Mouse (Mus musculus): Measurements from ENCODE around the gene Gpr3. TPM values are rescaled to one million over a fixed set of nuclear protein-coding genes. Genes with fewer than 3 reads are reported as not detected.
A peak's percentile ranks its signal among the peaks of the same experiment; 100 is the strongest.

Gpr3 gene
- total and polyA plus RNA-seq, 2 experiments from 2014 or later: 4.5 to 10.8 TPM

DNA sequence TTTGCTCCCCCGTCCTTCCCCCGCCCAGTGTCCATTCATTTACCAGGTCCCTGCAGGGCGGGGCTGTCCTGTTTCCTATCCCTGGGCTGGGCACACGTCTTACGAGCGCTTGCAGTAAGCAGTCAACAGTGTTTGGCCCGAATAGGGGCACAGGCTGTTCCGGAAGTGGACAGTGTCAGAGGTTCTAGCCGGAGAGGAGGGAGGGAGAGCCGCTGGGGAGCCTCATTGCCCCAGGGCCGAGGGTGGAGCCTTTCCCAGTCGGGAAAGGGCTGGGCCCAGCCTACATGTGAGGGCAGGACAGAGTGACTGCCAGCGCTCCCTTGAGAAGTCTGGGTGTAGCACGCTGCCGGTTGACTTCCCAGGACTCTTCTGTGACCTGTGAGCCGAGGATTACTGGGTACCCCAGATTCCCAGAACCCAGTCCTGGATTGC lies 28.2 kb upstream of the Gpr3 start, which contains the start of gene Map3k6:
Gene Map3k6 (plus strand): TSS at position 329 of the 432 bp plus-strand sequence.
- Histone ChIP-seq H3K9me3 (ENCODE audit: low read length) (no peaks in the 10 kb centered on the region), H3K9ac (replicated peaks; ENCODE audit: low read length, poor library complexity, severe bottlenecking) (peak within 1 kb of the TSS; percentile 40), H3K36me3 (ENCODE audit: insufficient read depth, low read length) (no peaks in the 10 kb centered on the region), H3K4me3 (ENCODE audit: low read depth, low read length) (peak within 1 kb of the TSS; percentile 49), H3K4me1 (ENCODE audit: insufficient read depth, low read length) (0 out of 2 replicates have a peak, but pooled peaks cover 4% of the 10 kb centered on the region), H3K27ac (ENCODE audit: low read depth, low read length) (peak within 1 kb of the TSS; percentile 2; the same call in 1 of the 2 replicates), H3K27me3 (ENCODE audit: insufficient read depth, low read length) (peaks cover 36% of the 10 kb centered on the region; the same call in 1 of the 2 replicates), H3K4me2 (ENCODE audit: low read depth, low read length, poor library complexity, severe bottlenecking) (peak within 1 kb of the TSS; percentile 79)
- ATAC-seq (ENCODE audit: low FRiP score) (no peak), DNase-seq (ENCODE audit: low spot score) (no peak)
- WGBS: 11% methylated on average over 16 of the region's 16 CpGs
- TF ChIP-seq CTCF (IDR thresholded peaks at IDR 0.05): no peak

DNA sequence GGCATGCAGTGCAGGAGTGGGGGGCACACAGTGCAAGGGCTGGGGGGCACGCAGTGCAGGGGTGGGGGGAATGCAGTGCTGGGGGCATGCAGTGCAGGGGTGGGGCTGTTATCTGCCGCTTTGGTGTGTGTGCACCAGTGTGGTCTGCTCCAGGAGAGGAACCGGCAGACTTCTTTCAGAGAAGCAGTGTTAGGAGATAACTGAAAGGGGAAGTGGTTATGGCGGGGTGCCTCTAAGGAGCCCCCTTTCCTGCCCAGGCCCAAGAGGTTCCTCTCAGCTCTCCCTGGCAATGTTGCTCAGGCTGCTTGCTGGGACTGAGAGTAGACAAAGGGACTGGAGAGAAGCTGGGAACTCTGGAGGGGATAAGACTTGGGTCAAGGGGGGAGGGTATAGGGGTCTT lies 25.6 kb upstream of the Gpr3 start:
- no peak overlapping the region for H3K9ac ChIP-seq (replicated peaks; ENCODE audit: low read length, poor library complexity, severe bottlenecking)
- 73% methylated on average over 4 of the region's 4 CpGs for WGBS
- TF ChIP-seq CTCF (IDR thresholded peaks at IDR 0.05): no peak
- H3K27me3 ChIP-seq (ENCODE audit: insufficient read depth, low read length): peaks cover 23% of the 10 kb centered on the region; the same call in 1 of the 2 replicates
- H3K36me3 ChIP-seq (ENCODE audit: insufficient read depth, low read length): no peaks in the 10 kb centered on the region
- ATAC-seq (ENCODE audit: low FRiP score) (no peak), DNase-seq (ENCODE audit: low spot score) (no peak)
- H3K9me3 ChIP-seq (ENCODE audit: low read length): no peaks in the 10 kb centered on the region
- no peak overlapping the region for H3K4me3 ChIP-seq (ENCODE audit: low read depth, low read length)
- H3K27ac ChIP-seq (ENCODE audit: low read depth, low read length): no peak overlapping the region
- no peak overlapping the region for H3K4me2 ChIP-seq (ENCODE audit: low read depth, low read length, poor library complexity, severe bottlenecking)
- H3K4me1 ChIP-seq (ENCODE audit: insufficient read depth, low read length): 0 out of 2 replicates have a peak, but pooled peaks cover 4% of the 10 kb centered on the region

DNA sequence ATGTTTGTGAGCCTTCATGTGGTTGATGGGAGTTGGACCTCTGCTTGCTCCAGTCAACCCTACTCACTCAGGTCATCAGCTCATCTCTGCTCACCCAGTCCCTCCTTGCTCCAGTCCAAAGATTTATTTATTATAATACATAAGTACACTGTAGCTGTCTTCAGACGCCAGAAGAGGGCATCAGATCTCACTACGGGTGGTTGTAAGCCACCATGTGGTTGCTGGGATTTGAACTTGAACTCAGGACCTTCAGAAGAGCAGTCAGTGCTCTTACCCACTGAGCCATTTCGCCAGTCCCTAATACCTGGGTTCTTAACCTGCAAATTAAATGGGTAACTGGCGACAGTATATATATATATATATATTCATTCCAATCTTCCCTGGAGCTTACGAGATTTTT lies 23.1 kb upstream of the Gpr3 start:
- no peak for TF ChIP-seq CTCF (IDR thresholded peaks at IDR 0.05)
- no peak for DNase-seq (ENCODE audit: low spot score)
- no peaks in the 10 kb centered on the region for H3K4me1 ChIP-seq (ENCODE audit: insufficient read depth, low read length)
- 0 out of 2 replicates have a peak, but pooled peaks cover 6% of the 10 kb centered on the region for H3K27me3 ChIP-seq (ENCODE audit: insufficient read depth, low read length)
- no peaks in the 10 kb centered on the region for H3K36me3 ChIP-seq (ENCODE audit: insufficient read depth, low read length)
- H3K9ac ChIP-seq (replicated peaks; ENCODE audit: low read length, poor library complexity, severe bottlenecking): no peak overlapping the region
- WGBS: 77% methylated on average over 5 of the region's 5 CpGs
- H3K9me3 ChIP-seq (ENCODE audit: low read length): no peaks in the 10 kb centered on the region
- H3K4me2 ChIP-seq (ENCODE audit: low read depth, low read length, poor library complexity, severe bottlenecking): no peak overlapping the region
- H3K4me3 ChIP-seq (ENCODE audit: low read depth, low read length): no peak overlapping the region
- ATAC-seq (ENCODE audit: low FRiP score): no peak
- no peak overlapping the region for H3K27ac ChIP-seq (ENCODE audit: low read depth, low read length)

DNA sequence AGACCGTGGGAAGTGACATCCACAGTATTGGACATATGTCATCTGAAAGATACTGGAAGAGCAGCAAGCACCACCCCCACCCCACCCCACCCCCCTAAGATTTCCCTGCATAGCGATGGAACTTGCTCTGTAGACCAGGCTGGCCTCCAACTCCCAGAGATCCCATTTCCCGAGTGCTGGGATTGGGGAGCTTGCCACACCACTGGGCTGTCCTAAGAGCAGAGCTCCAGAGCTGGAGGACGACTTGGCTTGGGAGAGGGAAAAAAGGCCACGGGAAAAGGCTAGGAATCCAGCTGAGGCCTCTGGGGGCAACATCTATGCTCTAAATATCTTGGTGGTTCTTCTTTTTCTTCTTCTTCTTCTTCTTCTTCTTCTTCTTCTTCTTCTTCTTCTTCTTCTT lies 22.4 kb upstream of the Gpr3 start:
- H3K9me3 ChIP-seq (ENCODE audit: low read length): no peaks in the 10 kb centered on the region
- 0 out of 2 replicates have a peak, but pooled peaks cover 4% of the 10 kb centered on the region for H3K27me3 ChIP-seq (ENCODE audit: insufficient read depth, low read length)
- H3K27ac ChIP-seq (ENCODE audit: low read depth, low read length): no peak overlapping the region
- H3K4me2 ChIP-seq (ENCODE audit: low read depth, low read length, poor library complexity, severe bottlenecking): no peak overlapping the region
- no peak overlapping the region for H3K9ac ChIP-seq (replicated peaks; ENCODE audit: low read length, poor library complexity, severe bottlenecking)
- no peak for DNase-seq (ENCODE audit: low spot score)
- ATAC-seq (ENCODE audit: low FRiP score): no peak
- WGBS: 56% methylated on average over 5 of the region's 5 CpGs
- H3K4me3 ChIP-seq (ENCODE audit: low read depth, low read length): no peak overlapping the region
- no peaks in the 10 kb centered on the region for H3K4me1 ChIP-seq (ENCODE audit: insufficient read depth, low read length)
- TF ChIP-seq CTCF (IDR thresholded peaks at IDR 0.05): no peak
- no peaks in the 10 kb centered on the region for H3K36me3 ChIP-seq (ENCODE audit: insufficient read depth, low read length)

DNA sequence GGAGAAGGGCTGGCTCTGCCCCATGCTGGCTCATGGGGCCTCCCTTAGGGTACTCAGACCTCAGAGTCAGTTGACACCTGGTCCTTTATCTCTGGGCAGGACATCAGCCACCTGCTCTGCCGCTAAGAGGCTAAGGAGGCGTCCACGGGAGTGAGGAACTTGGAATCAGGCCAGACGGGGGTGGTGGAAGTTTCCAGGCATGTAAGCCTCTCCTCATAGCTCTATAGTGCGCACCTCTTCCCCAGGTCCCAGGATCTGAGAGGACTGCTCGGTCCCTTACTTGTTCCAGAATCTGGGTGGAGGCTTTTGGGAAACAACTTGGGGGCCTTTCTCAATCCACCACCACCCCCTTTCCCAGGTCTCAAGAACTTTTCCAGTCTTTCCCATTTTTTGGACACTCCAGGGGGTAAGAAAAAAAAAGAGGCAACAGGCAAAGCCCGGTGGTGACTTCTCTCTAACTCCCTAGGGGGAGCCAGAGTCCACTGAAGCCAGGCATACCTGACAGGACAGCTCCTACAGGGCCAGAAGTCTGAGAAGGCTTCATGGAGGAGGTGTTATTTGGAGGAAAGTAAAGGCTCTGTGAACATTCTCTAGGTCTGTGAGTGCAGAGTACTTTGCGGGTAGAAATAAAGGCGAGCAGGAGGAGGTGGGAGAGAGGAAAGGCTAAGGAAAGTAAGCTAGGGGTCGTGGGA lies 21.1 kb upstream of the Gpr3 start:
- H3K9ac ChIP-seq (replicated peaks; ENCODE audit: low read length, poor library complexity, severe bottlenecking): no peak overlapping the region
- no peak overlapping the region for H3K4me2 ChIP-seq (ENCODE audit: low read depth, low read length, poor library complexity, severe bottlenecking)
- H3K27ac ChIP-seq (ENCODE audit: low read depth, low read length): no peak overlapping the region
- H3K4me3 ChIP-seq (ENCODE audit: low read depth, low read length): no peak overlapping the region
- no peaks in the 10 kb centered on the region for H3K4me1 ChIP-seq (ENCODE audit: insufficient read depth, low read length)
- H3K9me3 ChIP-seq (ENCODE audit: low read length): no peaks in the 10 kb centered on the region
- TF ChIP-seq CTCF (IDR thresholded peaks at IDR 0.05): peak; percentile 50
- no peaks in the 10 kb centered on the region for H3K36me3 ChIP-seq (ENCODE audit: insufficient read depth, low read length)
- DNase-seq (ENCODE audit: low spot score) (no peak), ATAC-seq (ENCODE audit: low FRiP score) (no peak)
- 42% methylated on average over 10 of the region's 10 CpGs for WGBS
- 0 out of 2 replicates have a peak, but pooled peaks cover 4% of the 10 kb centered on the region for H3K27me3 ChIP-seq (ENCODE audit: insufficient read depth, low read length)

GRCm38 (mm10) chr4:133229582-133229981 lies 17.2 kb upstream of the Gpr3 start:
- ATAC-seq (ENCODE audit: low FRiP score): no peak
- Histone ChIP-seq H3K36me3 (ENCODE audit: insufficient read depth, low read length) (no peaks in the 10 kb centered on the region), H3K27me3 (ENCODE audit: insufficient read depth, low read length) (0 out of 2 replicates have a peak, but pooled peaks cover 4% of the 10 kb centered on the region), H3K4me2 (ENCODE audit: low read depth, low read length, poor library complexity, severe bottlenecking) (no peak overlapping the region), H3K9ac (replicated peaks; ENCODE audit: low read length, poor library complexity, severe bottlenecking) (no peak overlapping the region), H3K4me3 (ENCODE audit: low read depth, low read length) (no peak overlapping the region), H3K9me3 (ENCODE audit: low read length) (no peaks in the 10 kb centered on the region), H3K4me1 (ENCODE audit: insufficient read depth, low read length) (no peaks in the 10 kb centered on the region), H3K27ac (ENCODE audit: low read depth, low read length) (no peak overlapping the region)
- WGBS: 51% methylated on average over 8 of the region's 8 CpGs
- no peak for TF ChIP-seq CTCF (IDR thresholded peaks at IDR 0.05)
- DNase-seq (ENCODE audit: low spot score): no peak
